7 mouse cellular contexts compared by ENCODE assay signal in the genomic region with DNA sequence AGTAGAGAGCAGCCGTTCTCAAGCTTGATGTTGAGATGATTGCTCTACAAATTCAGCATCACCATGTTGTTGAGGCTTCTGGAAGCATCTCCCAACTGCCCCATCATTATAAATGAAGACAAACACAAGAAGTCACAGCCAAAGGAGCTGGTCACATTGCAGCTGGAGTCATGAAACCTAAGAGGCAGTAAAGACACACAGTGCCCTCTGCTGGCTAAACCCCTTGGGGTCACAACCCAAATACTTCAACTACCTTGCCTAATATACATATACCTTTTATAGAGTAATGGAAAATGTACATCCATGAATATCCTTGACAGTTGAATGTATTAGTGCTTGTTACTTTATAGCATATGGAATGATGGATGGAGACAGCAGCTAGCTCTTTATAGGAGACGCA.
DNase-seq lines count a peak whose midpoint lies in the region; ATAC-seq and TF ChIP-seq lines count a peak whose summit lies in the region.

No protein-coding gene starts in this region.

- no peak overlapping the region for H3K27ac ChIP-seq in left cerebral cortex, adult 2 months
- no peak overlapping the region for H3K27ac ChIP-seq in lung, embryonic 14.5 days (ENCODE audit: low read depth)

- no peak for ATAC-seq in lung, embryonic 14.5 days (ENCODE audit: insufficient read depth)

- DNase-seq in left cerebral cortex, adult 2 months (ENCODE audit: extremely low spot score in 1 of 2, low spot score in 2 of 2), result no peak
- no peak for DNase-seq in left cerebral cortex, postnatal 10 days (ENCODE audit: extremely low spot score in 1 of 2, low spot score in 2 of 2)
- peak; percentile 10 for DNase-seq in NIH3T3 (ENCODE audit: low read depth)
- peak; percentile 57 for DNase-seq in embryo, embryonic 10.5 days (ENCODE audit: low spot score)
- peak; percentile 54 for DNase-seq in lung, embryonic 14.5 days
- peak; percentile 55 to 66 for DNase-seq in thymus, postnatal 36 days
- no peak for DNase-seq in cerebellum, postnatal 36 days

- H3K36me3 ChIP-seq in lung, embryonic 14.5 days (ENCODE audit: insufficient read depth), result no peaks in the 10 kb centered on the region

- H3K9me3 ChIP-seq in lung, embryonic 14.5 days (ENCODE audit: low read depth, low read length), result no peaks in the 10 kb centered on the region

- no peak overlapping the region for H3K9ac ChIP-seq in lung, embryonic 14.5 days

- intact Hi-C loops in left cerebral cortex, adult 2 months (cut with DNase I), result loop anchor here (5.0 kb wide), 1 partner anchor 353 kb away; no protein-coding TSS in a partner anchor
- intact Hi-C loops in left cerebral cortex, postnatal 10 days (cut with DNase I), result no loop called here

- peak; percentile 47 for TF ChIP-seq CTCF in left cerebral cortex, adult 2 months (IDR thresholded peaks at IDR 0.05)
- TF ChIP-seq CTCF in lung, embryonic 14.5 days (IDR thresholded peaks at IDR 0.05; ENCODE audit: low read depth), result peak; percentile 57

- 81% methylated on average over 2 of the region's 2 CpGs for WGBS in lung, embryonic 14.5 days

- no peak overlapping the region for H3K4me3 ChIP-seq in left cerebral cortex, adult 2 months
- H3K4me3 ChIP-seq in lung, embryonic 14.5 days (ENCODE audit: low read depth, low read length), result no peak overlapping the region

- no peak overlapping the region for H3K4me2 ChIP-seq in lung, embryonic 14.5 days

- no peaks in the 10 kb centered on the region for H3K4me1 ChIP-seq in lung, embryonic 14.5 days (ENCODE audit: insufficient read depth)

- H3K27me3 ChIP-seq in lung, embryonic 14.5 days (ENCODE audit: insufficient read depth, low read length), result no peaks in the 10 kb centered on the region

Comparison
In these comparisons a context has a peak if more than half of its experiments do, and no peak if none do; other contexts are left out.
1. DNase-seq: peak in NIH3T3 (single experiment), embryo, embryonic 10.5 days (single experiment), lung, embryonic 14.5 days (single experiment) and thymus, postnatal 36 days (2 of 2); none in left cerebral cortex, adult 2 months (0 of 2), left cerebral cortex, postnatal 10 days (0 of 2) and cerebellum, postnatal 36 days (0 of 2).